Mouse (Mus musculus) heart, adult 18-20 months (tissue): ENCODE results near the gene Slc22a14. TPM values are rescaled to one million over a fixed set of nuclear protein-coding genes. Genes with fewer than 3 reads are reported as not detected.

Experiments used
- DNase-seq, 2 experiments: peaks; one replicate each; pipeline ENCODE4 v3.0.0; 2021 to 2022; ENCODE audit warnings: mixed read lengths in 1 of 2
- total RNA-seq, 2 experiments: library from RNA; stranded (reverse); gene quantifications; 2 replicates each; pipeline ENCODE4 v1.2.3; 2021

Slc22a14 gene
- total RNA-seq, 2 experiments from 2014 or later: not detected

GRCm38 (mm10) chr9:119203617-119204016 lies 161.7 kb downstream of the Slc22a14 start:
- no peak for DNase-seq

GRCm38 (mm10) chr9:119201653-119202052 lies 163.7 kb downstream of the Slc22a14 start:
- DNase-seq: no peak

- DNase-seq: no peak
These were observed 166.0 kb downstream of the Slc22a14 start for GRCm38 (mm10) chr9:119199151-119199861.

GRCm38 (mm10) chr9:119192202-119192990 lies 173.0 kb downstream of the Slc22a14 start:
- DNase-seq: peak; percentile 14 to 47

GRCm38 (mm10) chr9:119181241-119181728 lies 184.1 kb downstream of the Slc22a14 start:
- peak; percentile 55 to 67 for DNase-seq

- no peak for DNase-seq
These were observed 186.1 kb downstream of the Slc22a14 start for GRCm38 (mm10) chr9:119179292-119179691.

- no peak for DNase-seq
These were observed 197.7 kb downstream of the Slc22a14 start for GRCm38 (mm10) chr9:119167608-119168007.

- DNase-seq: peak in 1 of 2 experiments; percentile 20
These were observed 199.8 kb downstream of the Slc22a14 start for GRCm38 (mm10) chr9:119165548-119165947.

GRCm38 (mm10) chr9:119164743-119165142 lies 200.6 kb downstream of the Slc22a14 start:
- no peak for DNase-seq

- DNase-seq: no peak
These were observed 204.7 kb downstream of the Slc22a14 start for GRCm38 (mm10) chr9:119160689-119161088.

GRCm38 (mm10) chr9:119158861-119159260 lies 206.5 kb downstream of the Slc22a14 start, which contains the start of gene Gm47289:
Gm47289 (plus strand) TSS chr9:119159161.
- DNase-seq: no peak

- DNase-seq: peak; percentile 78 to 91
These were observed 208.8 kb downstream of the Slc22a14 start, which contains the start of gene Acaa1b for GRCm38 (mm10) chr9:119156278-119157201. Acaa1b (minus strand) TSS chr9:119157093.

GRCm38 (mm10) chr9:119155826-119156225 lies 209.5 kb downstream of the Slc22a14 start:
- DNase-seq: peak in 1 of 2 experiments; percentile 5

GRCm38 (mm10) chr9:119155416-119155815 lies 209.9 kb downstream of the Slc22a14 start:
- DNase-seq: peak; percentile 8 to 21

- no peak for DNase-seq
These were observed 213.6 kb downstream of the Slc22a14 start for GRCm38 (mm10) chr9:119151751-119152150.

- DNase-seq: peak; percentile 12 to 56
These were observed 215.8 kb downstream of the Slc22a14 start for GRCm38 (mm10) chr9:119149601-119150000.

- DNase-seq: no peak
These were observed 219.1 kb downstream of the Slc22a14 start for GRCm38 (mm10) chr9:119146098-119146770.

GRCm38 (mm10) chr9:119145638-119146037 lies 219.7 kb downstream of the Slc22a14 start:
- no peak for DNase-seq

GRCm38 (mm10) chr9:119145137-119145536 lies 220.2 kb downstream of the Slc22a14 start:
- DNase-seq: no peak

- no peak for DNase-seq
These were observed 220.7 kb downstream of the Slc22a14 start for GRCm38 (mm10) chr9:119144696-119145095.

GRCm38 (mm10) chr9:119143372-119143771 lies 222.0 kb downstream of the Slc22a14 start:
- DNase-seq: no peak
